Mouse (Mus musculus) frontal cortex, postnatal 10 days (tissue): ENCODE measurements at regions not wholly inside any gene's neighbourhood (a gene's known extent, or its start where the extent isn't known, plus 50 kb on each side); places are given as distances from the start of the nearest gene placed in this dataset.
A peak's percentile ranks its signal among the peaks of the same experiment; 100 is the strongest.

Source experiments
- DNase-seq, 2 experiments: peaks; one replicate each; pipeline ENCODE4 v3.0.0; 2022; ENCODE audit warnings: low spot score in 2 of 2, mixed read lengths in 1 of 2

DNA sequence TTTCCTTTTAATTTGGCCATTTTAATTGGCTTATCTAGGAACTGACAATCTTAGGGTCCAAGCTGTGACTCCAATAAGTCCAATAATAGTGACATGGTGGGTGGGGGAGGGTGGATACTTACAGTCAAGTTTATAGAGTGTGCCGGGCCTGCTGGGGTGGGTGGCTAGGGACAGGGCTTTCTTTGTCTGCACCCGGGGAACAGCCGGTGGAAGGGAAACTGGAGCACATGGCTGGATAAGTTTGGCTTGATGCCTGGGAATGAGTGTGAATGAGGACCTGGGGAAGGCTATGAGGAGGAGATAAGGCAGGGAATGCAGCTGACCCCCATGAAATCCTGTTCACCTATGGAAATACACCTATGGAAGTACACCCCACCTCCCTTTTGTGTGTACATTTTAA is 81.7 kb upstream of the Cers4 start:
- no peak for DNase-seq

DNA sequence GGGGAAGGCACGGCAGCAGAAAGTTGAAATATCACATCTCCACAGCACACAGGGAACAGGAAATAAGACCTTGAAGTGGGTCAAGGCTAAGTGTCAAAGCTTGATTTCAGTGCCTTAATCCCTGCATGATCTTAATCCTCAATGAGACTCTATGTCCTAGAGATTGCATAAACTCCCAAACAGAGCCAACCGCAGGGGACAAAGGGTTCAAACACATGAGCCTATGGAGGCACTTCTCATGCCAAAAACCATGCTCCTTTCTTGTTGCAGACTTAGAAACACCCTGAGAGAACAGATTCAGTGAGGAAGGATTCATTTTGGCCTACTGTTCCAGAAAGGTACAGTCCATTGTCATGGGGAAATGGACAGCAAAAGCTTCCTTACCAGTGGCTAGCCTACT is 81.0 kb upstream of the Cers4 start:
- DNase-seq: no peak

DNA sequence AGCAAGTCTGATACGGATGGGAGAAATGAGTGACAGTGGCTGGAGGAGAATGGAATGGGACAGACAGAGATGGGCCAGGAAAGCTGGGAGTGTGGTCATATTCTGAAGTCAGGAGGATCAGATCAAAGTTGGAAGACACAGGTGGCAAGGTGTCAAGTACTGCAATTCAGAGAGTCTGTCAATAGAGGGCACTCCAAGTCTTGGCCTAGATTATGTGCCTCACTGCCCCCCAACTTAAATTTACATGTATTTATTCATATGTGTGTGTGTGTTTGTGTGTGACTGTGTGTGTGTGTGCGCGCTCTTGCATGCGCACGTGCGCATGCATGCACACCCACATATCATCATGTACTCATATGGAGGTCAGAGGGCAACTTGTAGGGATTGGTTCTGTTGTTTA is 79.6 kb upstream of the Cers4 start:
- no peak for DNase-seq

DNA sequence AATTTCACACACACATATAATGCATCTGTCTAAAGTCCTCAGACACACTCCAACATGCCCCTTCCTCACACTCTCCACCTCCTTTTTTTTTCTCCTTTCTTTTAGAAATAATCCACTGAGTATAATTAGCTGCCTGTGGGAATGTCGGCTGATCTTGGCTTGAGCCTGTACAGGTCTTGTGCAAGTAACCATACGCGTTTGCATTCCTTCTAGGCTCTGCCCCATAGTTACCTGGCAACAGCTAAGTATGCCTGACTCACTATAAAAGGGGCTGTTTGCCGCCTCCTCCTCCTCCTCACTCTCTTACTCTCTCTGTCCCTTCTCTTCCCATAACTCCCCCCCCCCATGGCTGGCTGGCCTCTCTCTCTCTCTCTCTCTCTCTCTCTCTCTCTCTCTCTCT is 79.1 kb upstream of the Cers4 start:
- DNase-seq: peak in 1 of 2 experiments; percentile 33

DNA sequence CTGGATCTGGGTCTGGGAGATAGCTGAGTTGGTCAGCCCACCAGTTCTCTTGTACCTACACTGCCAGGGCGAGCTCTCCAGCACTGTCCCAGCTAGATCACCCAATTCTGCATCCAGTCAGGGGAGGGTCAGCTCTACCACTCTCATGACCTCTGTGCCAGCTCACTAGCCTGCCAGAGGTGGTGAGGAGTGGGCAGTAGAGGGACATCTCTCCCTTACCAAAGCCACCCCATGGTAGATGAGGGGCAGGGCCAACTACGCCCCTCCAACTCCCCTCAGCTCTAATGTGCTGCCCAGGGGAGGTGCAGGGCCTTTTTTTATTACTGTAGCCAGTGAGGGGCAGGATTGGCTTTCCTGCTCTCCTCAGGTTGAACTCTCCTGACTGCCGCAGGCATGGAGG is 75.7 kb upstream of the Cers4 start:
- no peak for DNase-seq

DNA sequence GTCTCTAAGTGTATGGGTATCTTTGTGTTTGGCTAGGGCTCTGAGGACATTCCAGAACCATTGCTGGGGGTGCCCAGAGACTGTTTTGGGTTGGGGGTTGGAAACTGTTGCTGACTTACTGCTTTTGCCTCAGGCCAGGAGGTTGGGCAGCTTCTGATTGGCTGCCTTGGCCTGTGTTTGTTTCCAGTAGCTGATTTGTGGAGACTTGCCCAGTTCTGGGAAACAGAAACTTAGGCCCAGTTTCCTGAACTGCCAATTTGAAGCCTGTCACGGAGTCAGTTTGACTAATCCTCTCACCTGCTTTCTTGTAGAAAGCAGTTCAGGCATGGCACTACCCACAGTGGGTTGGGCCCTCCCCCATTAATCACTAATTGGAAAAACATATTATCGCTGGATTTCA is 59.7 kb upstream of the Cers4 start:
- DNase-seq: no peak

DNA sequence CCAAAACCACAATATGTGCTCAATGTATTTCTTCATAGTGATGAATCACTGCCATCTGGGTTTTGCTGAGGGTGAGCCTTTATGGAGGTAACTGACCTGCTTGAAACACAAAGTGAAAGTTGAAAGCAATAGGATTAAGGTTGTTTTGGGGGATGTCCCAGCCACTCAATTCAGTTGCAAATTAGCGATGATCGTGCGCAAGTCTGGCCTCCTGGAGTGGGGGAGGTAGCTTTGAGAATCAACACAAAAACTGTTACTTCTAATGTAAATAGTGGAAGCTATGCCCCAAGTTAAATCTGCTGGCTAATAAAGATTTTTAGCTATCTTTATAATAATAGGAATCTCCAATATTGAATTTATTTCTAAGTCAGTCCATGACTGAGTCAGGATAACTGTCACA is 56.3 kb upstream of the Cers4 start:
- DNase-seq: no peak
